Mouse (Mus musculus): ENCODE measurements at regions not wholly inside any gene's neighbourhood (a gene's known extent, or its start where the extent isn't known, plus 50 kb on each side); places are given as distances from the start of the nearest gene placed in this dataset.

DNA sequence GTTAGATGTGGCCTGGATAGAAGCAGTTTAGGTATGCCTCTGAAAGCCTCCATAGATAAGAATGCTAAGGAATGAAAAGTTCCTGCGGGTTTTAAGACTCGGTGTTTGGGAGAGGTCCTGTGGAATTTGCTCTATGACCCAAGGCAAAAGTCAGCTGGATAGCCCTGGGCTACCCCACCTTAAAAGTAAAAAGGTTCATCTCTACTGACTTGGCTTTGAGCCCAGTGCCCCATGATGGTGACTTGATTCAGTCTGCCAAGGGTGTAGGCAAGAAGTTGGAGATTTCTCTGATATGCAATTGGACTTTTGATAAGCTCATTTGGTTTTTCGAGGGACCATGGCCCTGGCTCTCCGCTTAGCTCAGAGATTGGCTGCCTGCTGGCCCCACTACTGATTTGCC, 78.8 kb upstream of the Herc3 start:
- DNase-seq (ENCODE audit: low spot score) = no peak

DNA sequence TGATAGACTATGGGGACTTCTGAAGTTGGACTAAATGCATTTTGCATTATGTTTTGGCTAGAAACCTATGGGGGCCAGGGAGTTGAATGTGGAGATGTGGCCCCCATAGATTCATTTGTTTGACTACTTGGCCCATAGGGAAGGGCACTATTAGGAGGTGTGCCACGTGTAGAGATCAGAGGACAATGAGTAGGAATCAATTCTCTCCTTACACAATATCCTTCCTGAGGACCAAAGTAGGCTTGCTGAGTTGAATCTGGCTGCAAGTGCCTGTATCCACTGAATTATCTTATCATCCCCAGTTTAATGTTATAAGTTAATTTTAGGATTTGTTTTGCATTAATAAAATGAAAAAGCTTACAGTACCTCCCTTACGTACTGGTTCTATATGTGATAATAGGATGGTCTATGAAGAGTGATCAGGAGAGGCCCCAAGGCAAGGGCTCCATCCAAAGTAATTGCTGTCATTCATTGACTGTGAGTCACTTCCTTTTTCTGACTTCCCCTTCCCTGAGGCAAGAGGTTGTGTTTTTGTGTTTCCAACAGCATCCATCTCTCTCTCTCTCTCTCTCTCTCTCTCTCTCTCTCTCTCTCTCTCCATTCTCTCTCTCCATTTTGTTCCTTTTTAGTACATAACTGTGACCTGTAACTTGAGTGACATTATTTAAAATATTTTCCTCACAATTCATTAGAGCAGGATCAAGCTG, 74.8 kb upstream of the Herc3 start:
- no peak for DNase-seq (ENCODE audit: low spot score)

DNA sequence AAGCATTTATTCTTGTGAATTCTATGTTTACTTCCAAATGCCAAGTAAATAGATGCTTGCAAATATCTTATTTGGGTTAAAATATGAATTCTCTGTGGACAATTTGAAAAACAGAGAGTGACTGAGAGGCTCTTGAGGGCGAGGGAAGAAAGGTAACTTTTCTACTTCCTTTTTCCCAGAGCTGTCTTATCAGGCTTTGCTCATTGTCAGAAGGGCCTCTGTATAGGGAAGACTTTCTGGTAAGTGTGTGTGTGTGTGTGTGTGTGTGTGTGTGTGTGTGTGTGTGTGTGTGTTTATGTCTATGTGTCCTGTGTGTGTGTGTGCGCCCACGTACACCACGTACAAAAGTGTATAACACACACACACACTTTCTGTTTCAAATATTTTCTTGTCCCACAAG, 73.9 kb upstream of the Herc3 start:
- no peak for DNase-seq (ENCODE audit: low spot score)

DNA sequence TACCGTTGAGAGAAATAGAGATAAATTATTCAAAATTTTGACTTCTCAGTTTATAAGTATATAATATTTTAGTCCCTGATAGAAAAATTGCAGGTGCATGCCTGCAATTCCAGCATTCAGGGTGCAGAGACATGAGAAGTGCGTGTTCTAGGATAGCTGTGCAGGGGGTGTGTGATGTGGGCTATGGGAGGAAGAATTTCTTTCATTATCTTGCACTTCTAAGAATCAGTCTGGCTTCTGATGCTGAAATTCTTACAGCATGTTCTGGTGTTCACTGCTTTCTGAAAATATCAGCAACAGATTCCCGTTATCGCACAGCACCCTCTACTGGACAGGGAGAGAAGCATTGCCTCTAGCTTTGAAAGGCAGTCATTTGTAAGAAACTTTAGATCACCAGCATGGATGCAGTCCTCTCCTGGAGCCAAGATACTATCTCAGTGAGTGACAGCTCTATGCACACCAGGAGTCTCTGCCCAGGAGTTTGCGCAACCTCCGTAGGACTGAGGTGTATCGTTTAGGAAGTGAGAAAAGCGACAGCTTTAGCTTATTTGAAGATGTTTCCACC, 60.5 kb upstream of the Herc3 start:
- peak; percentile 84 for DNase-seq (ENCODE audit: low spot score)

DNA sequence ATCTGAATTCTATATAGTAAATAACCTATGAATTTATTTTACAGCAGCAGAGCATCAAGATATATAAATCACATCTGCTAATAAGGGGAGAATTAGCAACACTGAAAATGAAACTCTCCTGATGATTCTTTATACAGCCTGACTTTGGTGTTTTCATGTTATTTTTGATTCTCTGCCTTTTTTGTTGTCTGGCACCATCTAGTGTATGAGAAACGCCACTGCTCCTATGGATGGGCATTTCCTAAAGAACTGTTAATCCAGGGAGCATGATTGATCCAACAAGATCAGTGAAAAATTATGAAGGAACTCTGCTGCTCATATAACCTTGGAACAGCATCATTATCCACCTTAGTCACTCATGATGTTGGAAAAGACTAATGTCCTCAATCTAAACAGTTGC, 59.3 kb upstream of the Herc3 start:
- peak; percentile 71 for DNase-seq (ENCODE audit: low spot score)
